Comparison of ENCODE assay signal across 10 mouse cellular contexts in the genomic region with DNA sequence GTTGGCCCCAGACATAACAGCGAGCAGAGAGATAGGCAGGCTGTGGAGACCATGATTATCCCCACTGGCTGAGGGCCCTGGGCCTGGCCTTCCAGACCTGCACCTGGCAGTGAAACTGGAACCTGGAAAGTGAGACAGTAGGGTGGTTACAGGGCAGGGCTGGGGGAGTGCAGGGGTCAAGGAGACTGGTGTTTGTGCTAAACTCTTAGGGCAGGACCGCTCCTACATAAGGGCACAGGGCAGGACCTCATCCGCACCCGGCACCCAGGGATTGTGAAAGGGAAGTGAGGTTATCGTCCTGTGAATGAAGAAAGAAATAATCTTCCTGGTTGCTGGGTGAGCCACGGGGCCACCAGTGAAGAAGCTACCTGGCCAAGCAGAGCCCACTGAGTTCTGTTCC. TPM values are rescaled to one million over a fixed set of nuclear protein-coding genes. Genes with fewer than 3 reads are reported as not detected.
DNase-seq lines count a peak whose midpoint lies in the region; ATAC-seq and TF ChIP-seq lines count a peak whose summit lies in the region.
"Had no signal": no experiment of that assay in that cellular context is flagged by ENCODE, and none has a peak within 500 bp of the region (broad histone marks: within the 10 kb centered on the region; RNA-seq: fewer than 3 reads in every experiment).

No protein-coding gene starts in this region.

- H3K27me3 ChIP-seq in forebrain, embryonic 12.5 days = no peaks in the 10 kb centered on the region
- no peaks in the 10 kb centered on the region for H3K27me3 ChIP-seq in forebrain, embryonic 15.5 days
- no peaks in the 10 kb centered on the region for H3K27me3 ChIP-seq in lung, embryonic 15.5 days
- H3K27me3 ChIP-seq in forebrain, embryonic 14.5 days (replicated peaks; ENCODE audit: control insufficient read depth, insufficient read depth, low read length) = no peaks in the 10 kb centered on the region
- H3K27me3 ChIP-seq in liver, postnatal 0 days (ENCODE audit: insufficient read depth, low read length) = no peaks in the 10 kb centered on the region
- H3K27me3 ChIP-seq: hindbrain, embryonic 15.5 days had no signal

- peak overlapping the region; percentile 64; the same call in 1 of the 2 replicates for H3K27ac ChIP-seq in forebrain, embryonic 12.5 days
- H3K27ac ChIP-seq in forebrain, embryonic 15.5 days (replicated peaks) = no peak overlapping the region
- H3K27ac ChIP-seq in lung, embryonic 15.5 days = peak overlapping the region; percentile 60; the same call in 1 of the 2 replicates
- H3K27ac ChIP-seq in forebrain, embryonic 14.5 days (ENCODE audit: low read depth, low read length) = no peak overlapping the region
- peak overlapping the region; percentile 92 for H3K27ac ChIP-seq in liver, postnatal 0 days (ENCODE audit: low read depth)
- H3K27ac ChIP-seq: gastrocnemius, adult 2 months; hindbrain, embryonic 15.5 days had no signal

- no peak overlapping the region for H3K4me2 ChIP-seq in forebrain, embryonic 12.5 days
- H3K4me2 ChIP-seq in forebrain, embryonic 15.5 days (replicated peaks) = no peak overlapping the region
- H3K4me2 ChIP-seq in lung, embryonic 15.5 days = no peak overlapping the region
- no peak overlapping the region for H3K4me2 ChIP-seq in forebrain, embryonic 14.5 days (ENCODE audit: low read length)
- H3K4me2 ChIP-seq in liver, postnatal 0 days (ENCODE audit: low read depth, low read length) = peak overlapping the region; percentile 52
- H3K4me2 ChIP-seq: hindbrain, embryonic 15.5 days had no signal

- peaks cover 10% of the 10 kb centered on the region for H3K36me3 ChIP-seq in forebrain, embryonic 12.5 days (replicated peaks)
- H3K36me3 ChIP-seq in forebrain, embryonic 15.5 days = 0 out of 2 replicates have a peak, but pooled peaks cover 12% of the 10 kb centered on the region
- H3K36me3 ChIP-seq in lung, embryonic 15.5 days = 0 out of 2 replicates have a peak, but pooled peaks cover 9% of the 10 kb centered on the region
- peaks cover 20% of the 10 kb centered on the region for H3K36me3 ChIP-seq in forebrain, embryonic 14.5 days (ENCODE audit: control insufficient read depth, insufficient read depth, low read length)
- peaks cover 44% of the 10 kb centered on the region for H3K36me3 ChIP-seq in liver, postnatal 0 days (replicated peaks; ENCODE audit: insufficient read depth, low read length)

- no peaks in the 10 kb centered on the region for H3K9me3 ChIP-seq in forebrain, embryonic 12.5 days
- H3K9me3 ChIP-seq in forebrain, embryonic 15.5 days = no peaks in the 10 kb centered on the region
- no peaks in the 10 kb centered on the region for H3K9me3 ChIP-seq in lung, embryonic 15.5 days
- no peaks in the 10 kb centered on the region for H3K9me3 ChIP-seq in forebrain, embryonic 14.5 days (replicated peaks; ENCODE audit: control insufficient read depth, low read length)
- no peaks in the 10 kb centered on the region for H3K9me3 ChIP-seq in liver, postnatal 0 days (ENCODE audit: low read length)
- H3K9me3 ChIP-seq: hindbrain, embryonic 15.5 days had no signal

- no peak for TF ChIP-seq CTCF in liver, postnatal 0 days (IDR thresholded peaks at IDR 0.05; ENCODE audit: low read depth)

- H3K4me3 ChIP-seq in forebrain, embryonic 12.5 days (replicated peaks) = no peak overlapping the region
- H3K4me3 ChIP-seq in forebrain, embryonic 15.5 days = no peak overlapping the region
- H3K4me3 ChIP-seq in lung, embryonic 15.5 days = no peak overlapping the region
- no peak overlapping the region for H3K4me3 ChIP-seq in forebrain, embryonic 14.5 days (ENCODE audit: low read depth, low read length)
- H3K4me3 ChIP-seq in liver, postnatal 0 days (ENCODE audit: low read depth, low read length) = no peak overlapping the region
- H3K4me3 ChIP-seq: gastrocnemius, adult 2 months; hindbrain, embryonic 15.5 days had no signal

- H3K9ac ChIP-seq in forebrain, embryonic 12.5 days = no peak overlapping the region
- H3K9ac ChIP-seq in forebrain, embryonic 15.5 days (replicated peaks) = no peak overlapping the region
- no peak overlapping the region for H3K9ac ChIP-seq in lung, embryonic 15.5 days
- H3K9ac ChIP-seq in forebrain, embryonic 14.5 days (ENCODE audit: low read length) = 0 out of 2 replicates have a peak overlapping the region, but pooled peaks have one; percentile 43
- peak overlapping the region; percentile 60 for H3K9ac ChIP-seq in liver, postnatal 0 days (replicated peaks)
- H3K9ac ChIP-seq: hindbrain, embryonic 15.5 days had no signal

- WGBS in forebrain, embryonic 12.5 days = 94% methylated on average over 6 of the region's 6 CpGs
- WGBS in forebrain, embryonic 15.5 days = 95% methylated on average over 6 of the region's 6 CpGs
- WGBS in lung, embryonic 15.5 days = 83% methylated on average over 6 of the region's 6 CpGs
- 88% methylated on average over 6 of the region's 6 CpGs for WGBS in forebrain, embryonic 14.5 days
- WGBS in liver, postnatal 0 days (ENCODE audit: insufficient replicate concordance) = 64% methylated on average over 6 of the region's 6 CpGs

- TF ChIP-seq EP300 in liver, postnatal 0 days (IDR thresholded peaks at IDR 0.05; ENCODE audit: low read depth) = no peak

- H3K4me1 ChIP-seq in forebrain, embryonic 12.5 days = peaks cover 11% of the 10 kb centered on the region
- H3K4me1 ChIP-seq in forebrain, embryonic 15.5 days = peaks cover 9% of the 10 kb centered on the region
- peaks cover 12% of the 10 kb centered on the region for H3K4me1 ChIP-seq in lung, embryonic 15.5 days
- H3K4me1 ChIP-seq in forebrain, embryonic 14.5 days (ENCODE audit: control insufficient read depth, insufficient read depth, low read length) = peaks cover 8% of the 10 kb centered on the region
- peaks cover 49% of the 10 kb centered on the region for H3K4me1 ChIP-seq in liver, postnatal 0 days (ENCODE audit: insufficient read depth)

- no peak for DNase-seq in lung, postnatal 4 days
- DNase-seq in forebrain, embryonic 14.5 days (ENCODE audit: low spot score) = no peak
- DNase-seq in liver, postnatal 0 days = peak; percentile 25
- no peak for DNase-seq in thymus, postnatal 36 days
- DNase-seq in retina, embryonic 14.5 days (ENCODE audit: low spot score) = no peak

- no peak for ATAC-seq in forebrain, embryonic 12.5 days (ENCODE audit: low FRiP score)
- no peak for ATAC-seq in forebrain, embryonic 15.5 days (replicated peaks)
- ATAC-seq in lung, embryonic 15.5 days (ENCODE audit: borderline replicate concordance, extremely low read depth, low FRiP score, low TSS enrichment) = no peak
- no peak for ATAC-seq in forebrain, embryonic 14.5 days
- ATAC-seq in liver, postnatal 0 days = no peak

RNA-seq across cellular contexts. Expression of a gene that starts 11.9 kb away (rescaled TPM):
- 0.88 and 1.00 TPM in 2 replicates for polyA plus RNA-seq in forebrain, embryonic 12.5 days (2016; fragmentation: Nextera tagmentation; extraction: Ambion mirVana)
- polyA plus RNA-seq in forebrain, embryonic 15.5 days (2015; fragmentation: Nextera tagmentation; extraction: Ambion mirVana) = 0.46 and 0.65 TPM in 2 replicates
- 3.9 and 4.7 TPM in 2 replicates for polyA plus RNA-seq in lung, embryonic 15.5 days (2015; fragmentation: Nextera tagmentation; extraction: Ambion mirVana)
- polyA plus RNA-seq in forebrain, embryonic 14.5 days (2014; fragmentation: Nextera tagmentation; extraction: Ambion mirVana) = 0.47 and 0.94 TPM in 2 replicates
- 36.5 and 38.0 TPM in 2 replicates for polyA plus RNA-seq in liver, postnatal 0 days (2015; fragmentation: Nextera tagmentation; extraction: Ambion mirVana)

RNA-seq across cellular contexts. Expression of a gene that starts 22.2 kb away (rescaled TPM):
- 7.7 and 9.2 TPM in 2 replicates for polyA plus RNA-seq in forebrain, embryonic 12.5 days (2016; fragmentation: Nextera tagmentation; extraction: Ambion mirVana)
- 6.9 and 8.0 TPM in 2 replicates for polyA plus RNA-seq in forebrain, embryonic 15.5 days (2015; fragmentation: Nextera tagmentation; extraction: Ambion mirVana)
- 12.6 and 12.9 TPM in 2 replicates for polyA plus RNA-seq in lung, embryonic 15.5 days (2015; fragmentation: Nextera tagmentation; extraction: Ambion mirVana)
- 3.8 and 4.9 TPM in 2 replicates for polyA plus RNA-seq in forebrain, embryonic 14.5 days (2014; fragmentation: Nextera tagmentation; extraction: Ambion mirVana)
- 44.4 and 45.4 TPM in 2 replicates for polyA plus RNA-seq in liver, postnatal 0 days (2015; fragmentation: Nextera tagmentation; extraction: Ambion mirVana)

RNA-seq across cellular contexts. Expression of a gene that starts 45.8 kb away (rescaled TPM):
- 3.2 and 3.3 TPM in 2 replicates for polyA plus RNA-seq in forebrain, embryonic 12.5 days (2016; fragmentation: Nextera tagmentation; extraction: Ambion mirVana)
- 3.6 and 3.7 TPM in 2 replicates for polyA plus RNA-seq in forebrain, embryonic 15.5 days (2015; fragmentation: Nextera tagmentation; extraction: Ambion mirVana)
- 2.1 and 2.6 TPM in 2 replicates for polyA plus RNA-seq in lung, embryonic 15.5 days (2015; fragmentation: Nextera tagmentation; extraction: Ambion mirVana)
- 1.2 and 2.4 TPM in 2 replicates for polyA plus RNA-seq in forebrain, embryonic 14.5 days (2014; fragmentation: Nextera tagmentation; extraction: Ambion mirVana)
- 2.8 and 3.2 TPM in 2 replicates for polyA plus RNA-seq in liver, postnatal 0 days (2015; fragmentation: Nextera tagmentation; extraction: Ambion mirVana)

RNA-seq across cellular contexts. Expression of a gene that starts 48.8 kb away (rescaled TPM):
- 68.1 and 71.2 TPM in 2 replicates for polyA plus RNA-seq in forebrain, embryonic 12.5 days (2016; fragmentation: Nextera tagmentation; extraction: Ambion mirVana)
- polyA plus RNA-seq in forebrain, embryonic 15.5 days (2015; fragmentation: Nextera tagmentation; extraction: Ambion mirVana) = 37.8 and 38.7 TPM in 2 replicates
- 45.9 and 49.7 TPM in 2 replicates for polyA plus RNA-seq in lung, embryonic 15.5 days (2015; fragmentation: Nextera tagmentation; extraction: Ambion mirVana)
- 34.1 and 37.8 TPM in 2 replicates for polyA plus RNA-seq in forebrain, embryonic 14.5 days (2014; fragmentation: Nextera tagmentation; extraction: Ambion mirVana)
- 19.7 and 19.8 TPM in 2 replicates for polyA plus RNA-seq in liver, postnatal 0 days (2015; fragmentation: Nextera tagmentation; extraction: Ambion mirVana)

RNA-seq across cellular contexts. Expression of a gene that starts 59.1 kb away (rescaled TPM):
- 1.6 and 2.0 TPM in 2 replicates for polyA plus RNA-seq in forebrain, embryonic 12.5 days (2016; fragmentation: Nextera tagmentation; extraction: Ambion mirVana)
- polyA plus RNA-seq in forebrain, embryonic 15.5 days (2015; fragmentation: Nextera tagmentation; extraction: Ambion mirVana) = 2.0 TPM in 2 replicates
- polyA plus RNA-seq in lung, embryonic 15.5 days (2015; fragmentation: Nextera tagmentation; extraction: Ambion mirVana) = 5.4 and 6.0 TPM in 2 replicates
- polyA plus RNA-seq in forebrain, embryonic 14.5 days (2014; fragmentation: Nextera tagmentation; extraction: Ambion mirVana) = 0.89 and 2.0 TPM in 2 replicates
- polyA plus RNA-seq in liver, postnatal 0 days (2015; fragmentation: Nextera tagmentation; extraction: Ambion mirVana) = 0.39 and 0.42 TPM in 2 replicates

Comparison
In these comparisons a context has a peak if more than half of its experiments do, and no peak if none do; other contexts are left out.
1. H3K27ac ChIP-seq: peak in forebrain, embryonic 12.5 days (single experiment), lung, embryonic 15.5 days (single experiment) and liver, postnatal 0 days (single experiment); none in forebrain, embryonic 15.5 days (single experiment) and forebrain, embryonic 14.5 days (single experiment).
2. H3K9ac ChIP-seq: peak in forebrain, embryonic 14.5 days (single experiment) and liver, postnatal 0 days (single experiment); none in forebrain, embryonic 12.5 days (single experiment), forebrain, embryonic 15.5 days (single experiment) and lung, embryonic 15.5 days (single experiment).